Mouse (Mus musculus): ENCODE measurements at regions not wholly inside any gene's neighbourhood (a gene's known extent, or its start where the extent isn't known, plus 50 kb on each side); places are given as distances from the start of the nearest gene placed in this dataset.

DNA sequence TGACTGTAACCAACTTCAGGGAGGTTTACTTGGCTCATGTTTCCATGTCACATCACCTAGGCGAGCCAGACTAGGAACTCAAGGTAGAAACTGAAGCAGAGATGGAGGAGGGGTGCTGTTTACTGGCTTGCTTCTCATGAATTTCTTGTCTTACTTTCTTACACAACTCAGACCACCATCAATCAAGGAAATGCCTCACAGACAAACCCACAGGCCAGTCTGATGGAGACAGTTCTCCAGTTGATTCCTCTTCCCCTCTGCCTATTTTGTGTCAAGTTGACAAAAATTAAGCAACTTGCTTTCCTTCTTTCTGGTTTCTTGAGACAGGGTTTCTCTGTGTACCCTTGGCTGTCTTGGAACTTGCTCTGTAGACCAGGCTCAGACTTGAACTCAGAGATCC is 83.8 kb upstream of the Phip start:
- in situ Hi-C loops (cut with MboI, MseI) = no loop called here

DNA sequence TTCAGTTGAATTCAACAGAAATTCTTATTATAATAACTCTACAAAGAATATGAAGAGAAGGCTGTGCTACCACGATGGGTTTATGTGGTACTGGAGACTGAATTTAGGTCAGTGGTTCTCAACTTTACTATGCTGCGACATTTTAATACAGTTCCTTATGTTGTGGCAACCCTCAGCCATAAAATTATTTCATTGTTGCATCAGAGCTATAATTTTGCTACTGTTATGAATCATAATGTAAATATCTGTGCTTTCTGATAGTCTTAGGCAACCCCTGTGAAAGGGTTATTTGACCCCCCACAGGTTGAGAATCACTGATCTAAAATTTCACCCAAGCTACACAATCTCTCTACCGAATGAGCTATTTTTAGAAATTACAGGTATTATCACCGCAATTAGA is 80.9 kb upstream of the Phip start:
- in situ Hi-C loops (cut with MboI, MseI) = no loop called here

- in situ Hi-C loops (cut with MboI, MseI) = no loop called here
These were observed 76.3 kb upstream of the Phip start for GRCm38 (mm10) chr9:83051666-83052065.

- in situ Hi-C loops (cut with MboI, MseI) = loop anchor here (10.0 kb wide), 1 partner anchor 847 kb away; no protein-coding TSS in a partner anchor
These were observed 72.4 kb upstream of the Phip start for GRCm38 (mm10) chr9:83047567-83048238.

DNA sequence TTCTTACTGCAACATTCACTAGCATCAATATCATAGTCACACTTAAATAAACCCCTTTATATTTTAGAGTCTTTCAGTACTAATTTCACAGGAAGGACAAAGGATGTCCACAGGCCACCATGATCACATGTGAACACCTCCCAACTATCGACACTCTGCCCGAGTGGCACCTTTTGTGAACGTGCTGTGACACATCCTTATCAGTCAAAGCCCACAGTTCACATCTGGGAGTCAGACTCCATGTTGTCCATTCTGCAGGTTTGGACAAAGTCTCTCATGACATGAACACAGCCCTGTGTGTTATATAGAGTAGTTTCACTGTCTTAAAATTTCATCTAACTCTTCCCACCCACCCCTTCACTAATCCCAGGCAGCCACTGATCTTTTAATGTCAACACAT is 70.7 kb upstream of the Phip start:
- in situ Hi-C loops (cut with MboI, MseI) = loop anchor here (10.0 kb wide), 1 partner anchor 849 kb away; no protein-coding TSS in a partner anchor

DNA sequence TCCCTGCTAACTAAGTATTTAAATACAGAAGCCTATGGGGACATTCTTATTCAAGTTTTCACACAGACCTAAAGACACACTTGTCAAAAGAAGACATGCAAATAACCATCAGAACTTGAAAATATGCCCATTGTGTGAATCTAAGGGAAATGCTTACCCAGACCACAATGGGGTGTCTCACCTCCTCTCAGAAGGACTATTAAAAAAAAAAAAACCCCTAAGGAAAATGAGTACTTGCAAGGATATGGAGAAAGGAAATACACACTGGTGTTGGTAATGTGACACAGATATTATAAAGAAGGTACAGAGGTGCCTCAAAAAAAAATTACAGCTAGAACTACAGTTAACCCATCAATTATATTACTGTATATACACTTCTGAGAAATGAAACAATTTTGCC is 68.5 kb upstream of the Phip start:
- in situ Hi-C loops (cut with MboI, MseI) = loop anchor here (10.0 kb wide), 1 partner anchor 851 kb away; no protein-coding TSS in a partner anchor

GRCm38 (mm10) chr9:83041345-83041744 is 66.0 kb upstream of the Phip start:
- in situ Hi-C loops (cut with MboI, MseI) = loop anchor here (10.0 kb wide), 1 partner anchor 853 kb away; no protein-coding TSS in a partner anchor

GRCm38 (mm10) chr9:83040686-83041085 is 65.4 kb upstream of the Phip start:
- in situ Hi-C loops (cut with MboI, MseI) = loop anchor here (10.0 kb wide), 1 partner anchor 854 kb away; no protein-coding TSS in a partner anchor

GRCm38 (mm10) chr9:83037261-83038119 is 62.2 kb upstream of the Phip start:
- in situ Hi-C loops (cut with MboI, MseI) = no loop called here
